Mouse (Mus musculus) ES-Bruce4 (cell line): ENCODE measurements around the gene Nudt3. TPM values are rescaled to one million over a fixed set of nuclear protein-coding genes. Genes with fewer than 3 reads are reported as not detected.

Source experiments
- H3K27ac ChIP-seq: 2 replicates; pipeline ENCODE4 v1.5.1; 2012; ENCODE audit warnings: low read length, inconsistent platforms; ENCODE audit not compliant: insufficient read depth
- H3K27me3 ChIP-seq: 2 replicates; pipeline ENCODE4 v1.6.1; 2012; ENCODE audit warnings: mild to moderate bottlenecking, low read length, inconsistent platforms; ENCODE audit not compliant: control insufficient read depth, poor library complexity, insufficient read depth, severe bottlenecking
- H3K36me3 ChIP-seq: 2 replicates; pipeline ENCODE4 v1.6.1; 2012; ENCODE audit warnings: inconsistent platforms, mild to moderate bottlenecking, low read length, moderate library complexity; ENCODE audit not compliant: control insufficient read depth, poor library complexity, insufficient read depth, severe bottlenecking
- H3K4me1 ChIP-seq: one replicate; pipeline ENCODE4 v1.8.1; 2011; ENCODE audit warnings: low read length; ENCODE audit not compliant: control insufficient read depth, insufficient read depth
- H3K4me3 ChIP-seq: 2 replicates; pipeline ENCODE4 v1.5.1; 2011; ENCODE audit warnings: low read depth, mild to moderate bottlenecking, low read length
- H3K9ac ChIP-seq: 2 replicates; pipeline ENCODE4 v1.6.1; 2012; ENCODE audit warnings: low read depth, mild to moderate bottlenecking, inconsistent platforms; ENCODE audit not compliant: poor library complexity, severe bottlenecking
- H3K9me3 ChIP-seq: replicated peaks from 2 replicates; pipeline ENCODE4 v1.6.1; 2012; ENCODE audit warnings: mild to moderate bottlenecking, low read length, inconsistent platforms; ENCODE audit not compliant: control insufficient read depth, poor library complexity, insufficient read depth, severe bottlenecking
- CTCF ChIP-seq: IDR thresholded peaks from one replicate; pipeline ENCODE4 v1.8.1; 2011; ENCODE audit warnings: low read depth, low read length
- EP300 ChIP-seq: IDR thresholded peaks from 2 replicates; pipeline ENCODE4 v1.6.1; 2011; ENCODE audit warnings: low read depth, low read length; ENCODE audit not compliant: insufficient read depth
- POLR2A ChIP-seq: IDR thresholded peaks from one replicate; pipeline ENCODE4 v1.8.1; 2011; ENCODE audit warnings: low read length; ENCODE audit not compliant: insufficient read depth
- polyA plus RNA-seq: library from polyadenylated mRNA; stranded (reverse); fragments of >200 nt; gene quantifications from 2 replicates; pipeline ENCODE4 v1.2.4, GENCODE M21; 2011; ENCODE audit warnings: low read depth; ENCODE audit not compliant: missing spikeins, insufficient read depth, insufficient read length

Gene Nudt3
- polyA plus RNA-seq, 1 experiment = 68.8 TPM

DNA sequence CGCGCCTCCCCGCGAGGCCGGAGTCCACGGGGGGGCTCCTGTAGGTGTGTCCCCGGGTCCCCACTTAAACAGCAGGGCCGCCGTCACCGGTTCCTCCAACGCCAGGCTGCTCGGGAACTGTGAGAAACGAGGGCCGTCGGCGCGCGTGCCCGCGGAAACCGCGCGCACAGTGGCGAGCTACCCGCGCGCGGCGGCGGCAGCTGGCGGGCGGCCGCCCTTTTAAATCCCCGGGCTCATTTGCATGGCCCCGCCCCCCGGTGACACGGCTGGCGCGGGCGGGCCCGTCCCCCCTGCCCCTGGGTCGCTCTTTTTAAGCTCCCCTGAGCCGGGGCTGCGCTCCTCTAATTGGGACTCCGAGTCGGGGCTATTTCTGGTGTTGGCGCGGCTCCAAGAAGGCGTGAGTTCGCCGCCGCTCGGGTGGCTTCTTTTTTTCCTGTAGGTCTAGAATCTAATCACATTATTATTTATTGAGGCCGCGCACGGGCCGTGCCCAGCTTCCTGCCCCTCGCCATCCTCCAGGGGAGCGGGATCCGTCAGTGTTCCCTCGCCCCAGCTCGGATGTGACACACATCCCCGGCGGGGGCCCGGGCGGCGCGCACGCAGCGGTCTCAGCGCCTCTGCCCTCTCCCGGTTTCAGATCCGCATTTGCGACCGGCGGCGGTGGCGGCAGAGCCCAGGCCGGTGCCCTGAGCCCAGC lies 66.8 kb downstream of the Nudt3 start, which contains the start of gene Hmga1:
Gene Hmga1 (plus strand): TSS at position 183 of the 697 bp plus-strand sequence.
- H3K36me3 ChIP-seq = peaks cover 12% of the 10 kb centered on the region
- peak within 1 kb of the TSS; percentile 79 for H3K27ac ChIP-seq
- H3K4me1 ChIP-seq = peaks cover 12% of the 10 kb centered on the region
- TF ChIP-seq POLR2A (peak; percentile 95), CTCF (no peak), EP300 (0 out of 2 replicates have a peak, but pooled peaks have one; percentile 6)
- peak within 1 kb of the TSS; percentile 96 for H3K4me3 ChIP-seq
- H3K27me3 ChIP-seq = no peaks in the 10 kb centered on the region
- no peaks in the 10 kb centered on the region for H3K9me3 ChIP-seq
- H3K9ac ChIP-seq = peak within 1 kb of the TSS; percentile 98

DNA sequence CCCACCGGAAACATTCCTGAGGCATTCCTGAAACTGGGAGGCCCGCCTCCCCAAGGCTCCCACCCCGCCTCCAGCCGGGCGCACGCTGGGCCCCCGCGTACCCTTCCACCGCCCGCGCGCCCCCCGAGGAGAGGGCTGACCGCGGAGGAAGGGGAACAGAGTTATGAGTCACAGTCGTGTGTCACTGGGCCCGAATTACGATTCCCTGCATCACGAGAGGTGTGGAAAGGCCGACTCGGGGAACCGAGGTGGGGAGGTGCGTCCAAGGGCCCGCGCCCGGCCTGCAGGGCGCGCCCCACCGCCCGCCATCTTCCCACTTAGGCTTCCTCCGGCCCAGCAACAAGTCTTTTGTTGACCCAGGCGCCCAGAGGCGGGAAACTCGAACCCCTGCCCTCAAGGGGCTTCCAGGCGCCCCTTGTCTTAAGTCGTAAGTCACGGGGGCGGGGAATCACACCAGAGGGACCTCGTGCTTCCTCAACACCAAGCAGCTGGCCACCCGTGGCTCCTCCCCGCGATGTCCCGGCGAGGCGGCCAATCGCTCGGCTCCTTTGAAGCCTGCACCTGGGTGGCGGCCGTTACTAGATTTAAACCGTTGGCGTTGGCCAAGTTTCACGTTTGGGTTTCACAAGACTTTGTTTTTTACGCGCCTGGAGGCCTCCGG lies 67.7 kb downstream of the Nudt3 start:
- Histone ChIP-seq H3K9me3 (no peaks in the 10 kb centered on the region), H3K36me3 (peaks cover 3% of the 10 kb centered on the region), H3K27ac (peak overlapping the region; percentile 79), H3K4me1 (peaks cover 12% of the 10 kb centered on the region), H3K9ac (peak overlapping the region; percentile 98), H3K27me3 (no peaks in the 10 kb centered on the region), H3K4me3 (peak overlapping the region; percentile 61)
- TF ChIP-seq CTCF (no peak), EP300 (0 out of 2 replicates have a peak, but pooled peaks have one; percentile 45), POLR2A (peak; percentile 3)

DNA sequence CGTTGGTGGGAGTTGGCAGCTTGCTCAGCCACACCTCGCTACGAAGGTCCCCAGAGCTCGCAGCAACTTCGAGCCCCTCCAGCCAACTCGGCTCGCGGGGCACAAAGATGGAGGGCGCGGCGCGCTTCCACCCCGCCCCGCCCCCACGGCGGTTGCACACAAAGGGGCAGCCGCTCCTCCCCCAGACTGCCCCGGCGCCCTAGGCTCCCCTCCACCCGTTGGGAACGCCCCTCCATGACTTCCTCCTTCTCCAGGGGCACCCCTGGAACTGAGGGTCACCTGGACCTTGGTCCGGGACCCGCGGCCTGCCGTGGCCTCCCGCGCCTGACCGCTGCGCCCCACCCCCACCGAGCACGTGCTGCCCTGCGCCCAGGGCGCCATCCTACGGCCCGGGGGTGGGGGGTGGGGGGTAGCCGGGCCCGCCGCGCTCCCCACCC lies 68.2 kb downstream of the Nudt3 start:
- Histone ChIP-seq H3K36me3 (no peaks in the 10 kb centered on the region), H3K27me3 (no peaks in the 10 kb centered on the region), H3K9me3 (no peaks in the 10 kb centered on the region), H3K4me1 (peaks cover 12% of the 10 kb centered on the region), H3K27ac (peak overlapping the region; percentile 89), H3K4me3 (peak overlapping the region; percentile 96), H3K9ac (peak overlapping the region; percentile 98)
- TF ChIP-seq POLR2A = no peak
- TF ChIP-seq EP300 = 0 out of 2 replicates have a peak, but pooled peaks have one; percentile 25
- no peak for TF ChIP-seq CTCF

DNA sequence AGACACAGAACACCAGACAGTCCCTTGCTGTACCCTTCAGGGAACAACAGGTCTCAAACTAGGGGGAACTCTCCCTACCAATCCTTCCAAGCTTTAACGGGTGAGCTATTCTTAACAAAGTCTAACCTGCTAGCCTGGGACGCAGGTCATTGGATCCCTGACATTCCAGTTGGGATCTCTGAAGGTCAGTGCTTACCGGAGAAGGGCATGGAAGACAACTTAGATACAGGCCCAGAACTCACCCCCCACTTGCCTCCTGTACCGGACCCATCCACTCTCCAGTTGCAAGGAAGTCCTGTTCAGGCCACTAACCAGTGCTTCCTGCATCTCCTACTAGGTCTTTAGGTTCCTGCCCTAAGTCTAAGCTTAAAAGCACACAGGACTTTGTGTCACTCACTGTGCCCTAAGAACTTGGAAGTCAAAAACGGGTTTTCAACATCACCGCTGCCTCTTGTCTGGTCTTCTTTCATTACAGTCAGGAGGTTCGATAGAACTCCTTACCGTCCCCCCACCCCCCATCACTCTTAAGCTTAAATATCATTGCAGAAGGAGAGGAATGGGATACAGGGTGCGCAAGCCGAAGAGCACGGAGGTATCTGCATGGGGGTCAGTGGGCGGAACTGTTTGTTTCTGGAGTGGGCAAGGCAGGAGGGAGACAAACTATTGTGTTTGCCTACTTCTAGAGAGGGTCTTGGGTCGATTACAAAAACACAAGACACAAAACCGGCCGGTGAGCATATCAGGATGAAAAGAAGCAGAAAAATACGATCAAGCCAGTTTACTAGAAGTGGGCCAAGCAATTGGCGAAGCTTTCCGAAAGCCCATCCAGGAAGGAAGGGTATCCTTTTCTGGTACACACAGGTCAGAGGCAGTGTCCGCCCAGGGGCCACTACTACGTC lies 69.0 kb downstream of the Nudt3 start:
- H3K9me3 ChIP-seq = no peaks in the 10 kb centered on the region
- peak overlapping the region; percentile 98 for H3K9ac ChIP-seq
- TF ChIP-seq CTCF (no peak), POLR2A (peak; percentile 13), EP300 (0 out of 2 replicates have a peak, but pooled peaks have one; percentile 16)
- H3K27ac ChIP-seq = peak overlapping the region; percentile 89
- peak overlapping the region; percentile 96 for H3K4me3 ChIP-seq
- peaks cover 12% of the 10 kb centered on the region for H3K4me1 ChIP-seq
- H3K36me3 ChIP-seq = no peaks in the 10 kb centered on the region
- no peaks in the 10 kb centered on the region for H3K27me3 ChIP-seq

DNA sequence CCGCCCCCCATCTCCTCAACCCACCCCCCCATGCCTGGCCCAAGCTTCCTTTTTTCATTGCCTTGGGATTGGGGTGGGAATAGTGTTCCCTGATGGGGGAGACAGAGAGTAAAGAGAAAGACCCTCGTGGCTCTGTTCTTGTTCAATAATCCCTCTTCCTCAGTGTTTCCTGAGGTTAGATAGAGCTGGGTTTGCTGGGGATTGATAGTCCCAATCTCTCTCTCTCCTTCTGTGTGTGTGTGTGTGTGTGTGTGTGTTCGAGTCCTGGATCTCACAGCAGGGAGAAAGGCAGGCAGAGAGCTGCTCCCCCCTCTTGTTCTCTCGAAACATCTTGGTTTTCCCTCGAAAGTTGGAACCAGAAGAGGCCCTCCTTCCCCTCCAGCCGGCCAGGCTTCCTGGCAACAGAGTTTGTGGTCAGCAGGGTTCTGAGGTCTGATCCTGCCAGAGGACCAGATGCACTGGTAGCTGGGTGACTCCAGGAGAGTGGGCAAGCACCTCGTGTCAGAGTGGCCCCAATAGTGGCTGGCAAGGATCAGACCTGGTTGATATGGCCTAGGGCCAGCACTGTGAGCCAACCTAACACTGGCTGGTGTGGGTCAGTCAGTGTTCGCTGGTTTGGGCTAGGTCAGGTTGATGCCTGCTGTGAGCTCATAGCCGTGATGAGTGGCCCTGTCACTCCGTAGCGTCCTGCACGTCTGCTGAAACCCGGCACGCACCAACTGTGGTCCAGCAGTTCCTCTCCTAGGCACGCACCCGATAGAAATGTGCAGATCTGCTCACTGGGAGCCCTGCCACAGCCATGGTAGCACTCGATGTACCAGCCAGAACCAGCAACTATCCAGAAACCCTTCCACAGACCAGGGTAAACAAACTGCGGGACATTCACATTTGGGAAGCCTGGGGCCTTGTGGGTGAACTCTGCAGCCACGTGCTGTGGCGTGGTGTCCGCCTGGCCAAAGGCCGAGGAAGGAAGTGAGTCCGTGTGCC lies 70.8 kb downstream of the Nudt3 start:
- peak overlapping the region; percentile 59 for H3K9ac ChIP-seq
- H3K27ac ChIP-seq = no peak overlapping the region

More for the DNA sequence above, 70.8 kb downstream of the Nudt3 start:
- no peaks in the 10 kb centered on the region for H3K27me3 ChIP-seq
- no peaks in the 10 kb centered on the region for H3K9me3 ChIP-seq
- no peak overlapping the region for H3K4me3 ChIP-seq
- TF ChIP-seq CTCF (no peak), EP300 (no peak), POLR2A (no peak)
- no peaks in the 10 kb centered on the region for H3K36me3 ChIP-seq
- peaks cover 12% of the 10 kb centered on the region for H3K4me1 ChIP-seq
